Mouse (Mus musculus) adipose tissue, adult 10 weeks (tissue): Measurements from ENCODE around the gene Gm765. TPM values are rescaled to one million over a fixed set of nuclear protein-coding genes. Genes with fewer than 3 reads are reported as not detected.

Experiments used
- polyA plus RNA-seq: library from polyadenylated mRNA; stranded (reverse); fragments of 350-450 nt; fragmentation: Illumina TruSeq; extraction: RNeasy Lipid Tissue Mini Kit (QIAGEN cat#74804); gene quantifications from one replicate; pipeline ENCODE4 v1.2.3, GENCODE M21; 2014; ENCODE audit warnings: low read depth, low replicate concordance

The Gm765 gene
- 0.48 TPM for polyA plus RNA-seq

GRCm38 (mm10) chr6:98342654-98343053, at the start of gene Gm765:
TSS of gene Gm765 (minus strand) at chr6:98342754.

